Mouse (Mus musculus) heart, postnatal 0 days (tissue): ENCODE measurements around the gene Stim2.

Experiments
- CTCF ChIP-seq: IDR thresholded peaks from 2 replicates; pipeline ENCODE4 v1.5.1; 2016; ENCODE audit warnings: antibody characterized with exemption, control low read depth, low read depth
- EP300 ChIP-seq: IDR thresholded peaks from 2 replicates; pipeline ENCODE4 v1.6.1; 2016; ENCODE audit warnings: antibody characterized with exemption, low read depth

DNA sequence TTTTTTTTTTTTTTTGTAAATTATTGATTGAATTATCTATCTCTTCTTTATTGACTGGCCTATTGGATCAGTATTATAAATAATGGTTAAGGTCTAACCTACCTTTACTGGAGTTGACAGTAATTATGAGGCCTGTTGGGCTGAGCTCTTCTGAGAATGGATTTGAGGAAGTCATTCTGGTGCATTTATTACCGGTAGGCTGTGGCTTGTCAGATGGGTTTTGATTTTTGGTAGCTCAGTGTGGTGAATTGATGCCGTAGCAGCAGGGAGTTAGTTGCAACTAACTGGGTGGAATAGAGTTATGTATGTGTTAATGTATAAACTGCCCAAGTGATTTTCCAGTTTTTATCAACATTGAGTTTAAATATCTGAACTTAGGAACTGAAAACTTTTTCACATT is 72.2 kb downstream of the Stim2 start:
- TF ChIP-seq CTCF (no peak), EP300 (no peak)
